Mouse (Mus musculus) ES-Bruce4 (cell line): ENCODE results near the gene Siae. TPM values are rescaled to one million over a fixed set of nuclear protein-coding genes. Genes with fewer than 3 reads are reported as not detected.

ENCODE experiments used
- H3K27ac ChIP-seq: 2 replicates; pipeline ENCODE4 v1.5.1; 2012; ENCODE audit warnings: low read length, inconsistent platforms; ENCODE audit not compliant: insufficient read depth
- H3K27me3 ChIP-seq: 2 replicates; pipeline ENCODE4 v1.6.1; 2012; ENCODE audit warnings: mild to moderate bottlenecking, low read length, inconsistent platforms; ENCODE audit not compliant: control insufficient read depth, poor library complexity, insufficient read depth, severe bottlenecking
- H3K36me3 ChIP-seq: 2 replicates; pipeline ENCODE4 v1.6.1; 2012; ENCODE audit warnings: inconsistent platforms, mild to moderate bottlenecking, low read length, moderate library complexity; ENCODE audit not compliant: control insufficient read depth, poor library complexity, insufficient read depth, severe bottlenecking
- H3K4me1 ChIP-seq: one replicate; pipeline ENCODE4 v1.8.1; 2011; ENCODE audit warnings: low read length; ENCODE audit not compliant: control insufficient read depth, insufficient read depth
- H3K4me3 ChIP-seq: 2 replicates; pipeline ENCODE4 v1.5.1; 2011; ENCODE audit warnings: low read depth, mild to moderate bottlenecking, low read length
- H3K9ac ChIP-seq: 2 replicates; pipeline ENCODE4 v1.6.1; 2012; ENCODE audit warnings: low read depth, mild to moderate bottlenecking, inconsistent platforms; ENCODE audit not compliant: poor library complexity, severe bottlenecking
- H3K9me3 ChIP-seq: replicated peaks from 2 replicates; pipeline ENCODE4 v1.6.1; 2012; ENCODE audit warnings: mild to moderate bottlenecking, low read length, inconsistent platforms; ENCODE audit not compliant: control insufficient read depth, poor library complexity, insufficient read depth, severe bottlenecking
- CTCF ChIP-seq: IDR thresholded peaks from one replicate; pipeline ENCODE4 v1.8.1; 2011; ENCODE audit warnings: low read depth, low read length
- EP300 ChIP-seq: IDR thresholded peaks from 2 replicates; pipeline ENCODE4 v1.6.1; 2011; ENCODE audit warnings: low read depth, low read length; ENCODE audit not compliant: insufficient read depth
- POLR2A ChIP-seq: IDR thresholded peaks from one replicate; pipeline ENCODE4 v1.8.1; 2011; ENCODE audit warnings: low read length; ENCODE audit not compliant: insufficient read depth
- polyA plus RNA-seq: library from polyadenylated mRNA; stranded (reverse); fragments of >200 nt; gene quantifications from 2 replicates; pipeline ENCODE4 v1.2.4, GENCODE M21; 2011; ENCODE audit warnings: low read depth; ENCODE audit not compliant: missing spikeins, insufficient read depth, insufficient read length

The Siae gene
- polyA plus RNA-seq, 1 experiment: 10.0 TPM

DNA sequence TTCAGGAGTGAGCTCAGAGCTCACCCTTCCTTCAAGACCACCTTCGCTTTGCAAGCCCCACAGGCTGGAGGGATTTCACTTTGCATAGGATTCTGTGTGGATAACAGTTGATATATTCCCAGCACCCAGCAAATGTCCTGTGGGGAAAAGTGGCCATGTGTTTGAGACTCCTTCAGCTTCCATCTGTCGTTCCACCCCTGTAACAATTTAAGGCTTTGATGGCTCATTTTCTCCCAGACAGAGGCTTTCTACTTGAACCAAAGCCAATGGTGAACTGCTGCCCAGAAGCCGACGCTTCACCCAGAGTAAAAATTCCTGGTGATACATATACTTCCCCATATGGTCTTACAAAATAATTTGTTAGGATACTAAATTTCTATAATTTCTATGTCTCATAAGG lies 119.8 kb downstream of the Siae start:
- H3K36me3 ChIP-seq: no peaks in the 10 kb centered on the region
- no peaks in the 10 kb centered on the region for H3K4me1 ChIP-seq
- TF ChIP-seq CTCF (no peak), POLR2A (no peak), EP300 (no peak)
- H3K9me3 ChIP-seq: no peaks in the 10 kb centered on the region
- no peaks in the 10 kb centered on the region for H3K27me3 ChIP-seq
- H3K4me3 ChIP-seq: no peak overlapping the region
- H3K9ac ChIP-seq: no peak overlapping the region
- H3K27ac ChIP-seq: no peak overlapping the region

DNA sequence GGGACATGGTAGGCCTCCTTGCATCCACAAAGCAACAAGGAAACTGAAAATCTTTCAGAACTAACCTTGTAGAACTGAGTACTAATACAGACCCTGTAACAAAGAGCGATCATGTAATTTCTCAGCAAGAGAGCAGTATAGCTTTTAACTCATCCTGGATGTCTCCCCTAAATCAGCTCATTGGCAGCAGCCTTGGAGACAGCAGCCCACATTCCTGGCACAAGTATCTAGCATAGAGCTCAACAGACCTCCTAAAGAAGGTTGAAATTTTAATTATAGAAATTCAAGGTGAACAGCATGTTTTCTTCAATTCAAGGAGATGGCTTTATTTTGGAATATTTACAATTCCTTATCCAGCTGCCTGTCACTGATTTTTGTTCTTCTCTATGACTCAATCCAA lies 125.6 kb downstream of the Siae start:
- Histone ChIP-seq H3K36me3 (no peaks in the 10 kb centered on the region), H3K4me1 (no peaks in the 10 kb centered on the region), H3K27ac (no peak overlapping the region), H3K4me3 (no peak overlapping the region), H3K27me3 (no peaks in the 10 kb centered on the region), H3K9ac (no peak overlapping the region), H3K9me3 (no peaks in the 10 kb centered on the region)
- TF ChIP-seq EP300 (no peak), POLR2A (no peak), CTCF (no peak)

DNA sequence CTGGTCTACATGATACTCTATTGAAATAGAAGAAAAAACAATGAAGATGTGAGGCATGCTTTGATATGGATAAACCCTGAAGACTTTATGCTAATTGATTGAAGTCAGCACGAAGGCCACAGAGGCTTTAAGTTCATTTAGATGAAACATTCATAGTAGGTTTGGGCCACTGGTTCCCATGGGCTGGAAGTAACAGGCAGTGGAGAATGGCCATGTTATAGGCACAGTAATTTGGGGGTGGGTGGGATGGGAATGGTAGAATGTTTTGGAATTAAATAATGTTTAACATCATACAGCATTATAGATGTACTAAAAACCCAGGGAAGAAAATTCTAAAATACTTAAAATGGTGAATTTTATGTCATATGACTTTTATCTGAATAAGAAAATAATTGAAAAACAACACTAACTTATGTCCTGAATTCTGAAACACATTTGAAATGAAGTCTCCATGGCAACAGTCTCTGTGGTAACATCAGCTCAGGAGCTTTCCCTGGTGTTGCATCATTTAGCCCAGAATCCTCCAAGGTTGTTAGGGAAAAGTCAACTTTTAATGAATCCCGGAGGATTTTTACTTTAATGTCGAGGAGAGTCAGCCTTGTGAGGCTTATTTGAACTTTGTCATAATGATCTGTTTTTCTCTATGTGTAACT lies 131.9 kb downstream of the Siae start:
- Histone ChIP-seq H3K36me3 (no peaks in the 10 kb centered on the region), H3K27ac (no peak overlapping the region), H3K4me3 (no peak overlapping the region), H3K9me3 (no peaks in the 10 kb centered on the region), H3K4me1 (no peaks in the 10 kb centered on the region), H3K9ac (no peak overlapping the region), H3K27me3 (no peaks in the 10 kb centered on the region)
- TF ChIP-seq CTCF: no peak
- no peak for TF ChIP-seq POLR2A
- no peak for TF ChIP-seq EP300

DNA sequence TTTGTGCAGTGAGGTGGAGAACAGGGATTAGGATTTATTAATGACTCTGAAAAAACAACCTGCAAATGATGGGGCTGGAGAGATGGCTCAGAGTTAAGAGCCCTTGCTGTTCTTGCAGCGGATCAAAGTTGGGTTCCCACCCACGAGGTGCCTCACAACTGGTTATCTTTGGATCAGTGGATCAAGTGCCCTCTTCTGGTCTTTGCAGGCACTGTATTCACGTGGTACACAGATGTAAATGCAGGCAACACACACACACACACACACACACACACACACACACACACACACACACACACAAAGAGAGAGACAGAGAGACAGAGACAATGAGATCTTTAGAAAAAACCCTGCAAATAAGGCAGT lies 132.4 kb downstream of the Siae start:
- Histone ChIP-seq H3K4me1 (no peaks in the 10 kb centered on the region), H3K9me3 (no peaks in the 10 kb centered on the region), H3K27ac (no peak overlapping the region), H3K36me3 (no peaks in the 10 kb centered on the region), H3K27me3 (no peaks in the 10 kb centered on the region), H3K4me3 (no peak overlapping the region), H3K9ac (no peak overlapping the region)
- peak; percentile 15 for TF ChIP-seq CTCF
- no peak for TF ChIP-seq POLR2A

DNA sequence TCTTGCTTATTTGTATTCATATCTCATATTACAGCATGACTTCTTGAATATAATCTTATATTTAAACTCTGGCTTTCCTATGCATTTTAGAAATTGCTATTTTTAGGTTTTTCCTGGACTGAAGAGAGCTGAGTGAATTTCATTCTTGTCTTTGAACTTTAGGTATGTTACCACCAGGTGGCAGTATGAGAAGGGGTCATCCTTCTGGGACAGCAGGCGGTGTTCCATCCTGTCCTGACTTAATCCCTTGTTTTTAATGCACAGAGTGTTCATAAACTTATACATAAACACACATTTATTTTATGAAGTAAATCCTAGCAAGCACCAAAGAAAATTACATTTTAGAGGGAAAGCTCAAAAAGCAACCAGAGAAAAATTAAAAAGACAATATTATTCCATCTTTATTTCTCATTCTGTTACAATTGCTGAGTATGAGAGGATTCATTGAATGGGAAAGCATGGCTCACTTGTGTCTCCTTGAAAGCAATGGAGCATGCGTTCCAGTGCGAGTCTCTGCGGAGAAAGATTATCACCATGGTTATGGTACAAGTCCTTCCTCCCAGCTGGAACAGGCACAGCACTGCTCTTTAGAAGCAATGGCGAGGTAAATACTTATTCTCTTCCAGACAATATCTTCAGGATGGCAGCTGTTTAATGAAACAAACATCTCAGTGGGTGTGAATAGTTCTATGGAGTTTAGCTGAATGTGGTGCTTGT lies 134.6 kb downstream of the Siae start:
- Histone ChIP-seq H3K36me3 (no peaks in the 10 kb centered on the region), H3K9ac (no peak overlapping the region), H3K4me1 (no peaks in the 10 kb centered on the region), H3K9me3 (no peaks in the 10 kb centered on the region), H3K27me3 (no peaks in the 10 kb centered on the region), H3K4me3 (no peak overlapping the region), H3K27ac (no peak overlapping the region)
- peak; percentile 4 for TF ChIP-seq CTCF
- no peak for TF ChIP-seq EP300
- TF ChIP-seq POLR2A: no peak

Other genes with a start within 250 kb of the Siae start
- 18.6 and 19.5 TPM in 2 replicates for gene Ccdc15, start 207.3 kb upstream of the Siae start, polyA plus RNA-seq
- gene Hepacam, start 188.3 kb upstream of the Siae start, polyA plus RNA-seq: 0.22 and 0.84 TPM in 2 replicates
- 0.64 TPM in 1 of 2 replicates, not detected in the other for gene Robo4, start 153.8 kb upstream of the Siae start, polyA plus RNA-seq
- 1.5 and 1.7 TPM in 2 replicates for gene Robo3, start 122.5 kb upstream of the Siae start, polyA plus RNA-seq
- 85.4 and 85.6 TPM in 2 replicates for gene Msantd2, start 66.4 kb upstream of the Siae start, polyA plus RNA-seq
- 1.7 and 3.1 TPM in 2 replicates for gene Esam, start 27.6 kb upstream of the Siae start, polyA plus RNA-seq
- 0.91 TPM in 1 of 2 replicates, not detected in the other for gene Vsig2, start 16.4 kb upstream of the Siae start, polyA plus RNA-seq
- 1.2 and 3.3 TPM in 2 replicates for gene Nrgn, start 2.8 kb upstream of the Siae start, polyA plus RNA-seq
- gene Spa17, start 58.0 kb downstream of the Siae start, polyA plus RNA-seq: 5.3 and 7.1 TPM in 2 replicates
- 184 and 191 TPM in 2 replicates for gene Tbrg1, start 101.6 kb downstream of the Siae start, polyA plus RNA-seq
- not detected in 2 replicates for gene Panx3, start 113.5 kb downstream of the Siae start, polyA plus RNA-seq
- not detected in 2 replicates for gene Olfr160, start 160.6 kb downstream of the Siae start, polyA plus RNA-seq
- gene Olfr874, start 189.4 kb downstream of the Siae start, polyA plus RNA-seq: not detected in 2 replicates
- gene Olfr875, start 216.2 kb downstream of the Siae start, polyA plus RNA-seq: not detected in 2 replicates
- gene Olfr876, start 247.3 kb downstream of the Siae start, polyA plus RNA-seq: not detected in 2 replicates